Mouse (Mus musculus) left cerebral cortex, adult 8-10 months (tissue): ENCODE results near the gene Cfdp1. TPM values are rescaled to one million over a fixed set of nuclear protein-coding genes. Genes with fewer than 3 reads are reported as not detected.

Experiments used
- DNase-seq, 2 experiments: peaks; one replicate each; pipeline ENCODE4 v3.0.0; 2022; ENCODE audit warnings: low spot score in 2 of 2
- total RNA-seq, 4 experiments: library from RNA; stranded (reverse); gene quantifications; 2 replicates each; pipeline ENCODE4 v1.2.4; 2022

The Cfdp1 gene
- total RNA-seq, 4 experiments from 2014 or later, result 67.7 to 86.2 (median 79.4) TPM

GRCm38 (mm10) chr8:111801456-111801855, 52.6 kb downstream of the Cfdp1 start:
- no peak for DNase-seq

GRCm38 (mm10) chr8:111796528-111796927, 57.6 kb downstream of the Cfdp1 start:
- DNase-seq, result no peak

- no peak for DNase-seq
These were observed 60.7 kb downstream of the Cfdp1 start for GRCm38 (mm10) chr8:111793324-111793917.

- no peak for DNase-seq
These were observed 64.5 kb downstream of the Cfdp1 start for GRCm38 (mm10) chr8:111789639-111790038.

GRCm38 (mm10) chr8:111789200-111789599, 64.9 kb downstream of the Cfdp1 start:
- no peak for DNase-seq

GRCm38 (mm10) chr8:111788497-111788896, 65.6 kb downstream of the Cfdp1 start:
- DNase-seq, result no peak

- no peak for DNase-seq
These were observed 66.0 kb downstream of the Cfdp1 start for GRCm38 (mm10) chr8:111788085-111788484.

GRCm38 (mm10) chr8:111787683-111788082, 66.4 kb downstream of the Cfdp1 start:
- DNase-seq, result no peak

GRCm38 (mm10) chr8:111786701-111787588, 67.1 kb downstream of the Cfdp1 start:
- DNase-seq, result no peak

- no peak for DNase-seq
These were observed 68.0 kb downstream of the Cfdp1 start for GRCm38 (mm10) chr8:111786116-111786515.

- DNase-seq, result no peak
These were observed 71.3 kb downstream of the Cfdp1 start for GRCm38 (mm10) chr8:111782671-111783394.

GRCm38 (mm10) chr8:111782161-111782560, 71.9 kb downstream of the Cfdp1 start:
- no peak for DNase-seq

GRCm38 (mm10) chr8:111780697-111781424, 73.2 kb downstream of the Cfdp1 start:
- DNase-seq, result no peak

GRCm38 (mm10) chr8:111779690-111780089, 74.4 kb downstream of the Cfdp1 start:
- DNase-seq, result no peak

- DNase-seq, result no peak
These were observed 75.3 kb downstream of the Cfdp1 start for GRCm38 (mm10) chr8:111778801-111779200.

- DNase-seq, result no peak
These were observed 77.6 kb downstream of the Cfdp1 start for GRCm38 (mm10) chr8:111776492-111776891.

- DNase-seq, result no peak
These were observed 78.3 kb downstream of the Cfdp1 start for GRCm38 (mm10) chr8:111775766-111776165.

- no peak for DNase-seq
These were observed 80.6 kb downstream of the Cfdp1 start for GRCm38 (mm10) chr8:111773476-111773875.

- DNase-seq, result no peak
These were observed 81.0 kb downstream of the Cfdp1 start for GRCm38 (mm10) chr8:111773057-111773456.

- no peak for DNase-seq
These were observed 82.0 kb downstream of the Cfdp1 start for GRCm38 (mm10) chr8:111772083-111772482.

GRCm38 (mm10) chr8:111771625-111772020, 82.5 kb downstream of the Cfdp1 start:
- no peak for DNase-seq
